Mouse (Mus musculus) small intestine, adult 2 months (tissue): ENCODE results near the gene Polr2e.

ENCODE experiments used
- CTCF ChIP-seq: fragments of 200-500 bp; IDR thresholded peaks from 2 replicates; pipeline ENCODE4 v1.5.1; 2012; ENCODE audit warnings: low read depth, mild to moderate bottlenecking, control low read depth, inconsistent platforms, low read length, moderate library complexity, mixed read lengths; ENCODE audit not compliant: insufficient replicate concordance, insufficient read length; ENCODE audit errors: extremely low read depth
- POLR2A ChIP-seq: fragments of 200-500 bp; IDR thresholded peaks from 2 replicates; pipeline ENCODE4 v1.6.1; 2012; ENCODE audit warnings: low read depth, mild to moderate bottlenecking, control low read depth, inconsistent platforms, low read length, moderate library complexity

DNA sequence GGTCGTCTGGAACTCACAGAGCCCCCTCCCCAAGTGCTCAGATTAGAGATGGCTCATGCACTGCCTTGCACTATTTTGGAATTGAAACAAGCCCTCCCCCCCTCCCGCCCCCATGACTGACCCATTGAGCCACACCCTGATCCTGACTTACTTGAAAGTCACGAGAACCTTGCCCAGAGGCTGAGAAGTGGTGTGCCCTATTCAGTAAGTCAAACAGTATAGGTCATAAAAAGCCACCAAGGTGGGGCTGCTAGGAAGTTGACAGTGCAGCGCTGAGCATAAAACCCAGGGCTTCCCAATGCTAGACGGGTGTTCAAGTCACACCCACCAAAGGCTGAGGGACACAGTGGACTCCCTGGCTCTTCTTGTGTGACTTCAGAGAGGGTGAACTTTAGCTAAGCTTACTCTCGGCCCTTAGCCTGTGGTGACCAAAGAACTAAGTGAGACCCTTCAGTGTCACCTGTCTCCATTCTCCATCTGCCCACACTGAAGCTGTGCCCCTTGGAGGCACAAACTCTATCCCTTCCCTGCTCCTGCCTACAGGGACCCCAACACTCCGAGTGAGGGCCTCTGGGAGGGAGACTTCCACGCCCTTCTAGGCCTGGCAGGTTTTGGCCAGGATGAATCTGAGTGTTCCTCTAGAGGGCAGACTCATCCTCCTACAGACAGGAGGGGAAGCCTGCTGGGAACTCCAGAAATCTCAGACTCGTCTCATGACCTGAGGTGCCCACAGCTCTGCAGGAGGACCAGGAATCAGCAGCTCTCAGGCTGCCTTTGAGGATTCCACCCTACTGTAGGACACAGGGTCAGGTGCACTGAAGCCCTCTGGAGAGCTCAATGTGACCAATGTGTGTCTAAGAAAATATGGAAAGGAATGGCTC is 5.8 kb downstream of the Polr2e start:
- TF ChIP-seq POLR2A = no peak
- peak; percentile 53; the same call in 1 of the 2 replicates for TF ChIP-seq CTCF
